Mouse (Mus musculus): ENCODE measurements around the gene Pml. TPM values are rescaled to one million over a fixed set of nuclear protein-coding genes. Genes with fewer than 3 reads are reported as not detected.

Pml gene
- total RNA-seq, 2 experiments from 2014 or later: 8.4 to 11.0 TPM

DNA sequence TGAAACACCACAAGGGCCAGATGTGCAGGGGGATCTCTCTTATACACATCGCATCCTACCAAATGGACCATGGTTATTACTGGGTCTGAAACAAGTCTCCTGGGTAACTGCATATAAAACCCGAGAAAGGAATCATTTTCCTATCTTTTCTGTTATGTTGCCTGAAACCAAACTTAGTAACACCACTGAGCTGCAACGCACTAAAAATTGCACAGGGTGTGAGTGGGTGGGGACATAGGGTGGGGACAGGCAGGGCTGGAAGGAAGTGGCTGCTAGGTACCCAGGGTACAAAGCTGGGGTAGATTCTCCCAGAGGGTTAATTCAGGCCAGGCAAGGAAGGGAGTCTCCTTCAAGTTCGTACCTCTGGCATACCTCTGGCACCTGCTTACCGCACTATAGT is 6.9 kb downstream of the Pml start:
- DNase-seq (ENCODE audit: extremely low spot score in 1 of 2, low spot score in 1 of 2): no peak

DNA sequence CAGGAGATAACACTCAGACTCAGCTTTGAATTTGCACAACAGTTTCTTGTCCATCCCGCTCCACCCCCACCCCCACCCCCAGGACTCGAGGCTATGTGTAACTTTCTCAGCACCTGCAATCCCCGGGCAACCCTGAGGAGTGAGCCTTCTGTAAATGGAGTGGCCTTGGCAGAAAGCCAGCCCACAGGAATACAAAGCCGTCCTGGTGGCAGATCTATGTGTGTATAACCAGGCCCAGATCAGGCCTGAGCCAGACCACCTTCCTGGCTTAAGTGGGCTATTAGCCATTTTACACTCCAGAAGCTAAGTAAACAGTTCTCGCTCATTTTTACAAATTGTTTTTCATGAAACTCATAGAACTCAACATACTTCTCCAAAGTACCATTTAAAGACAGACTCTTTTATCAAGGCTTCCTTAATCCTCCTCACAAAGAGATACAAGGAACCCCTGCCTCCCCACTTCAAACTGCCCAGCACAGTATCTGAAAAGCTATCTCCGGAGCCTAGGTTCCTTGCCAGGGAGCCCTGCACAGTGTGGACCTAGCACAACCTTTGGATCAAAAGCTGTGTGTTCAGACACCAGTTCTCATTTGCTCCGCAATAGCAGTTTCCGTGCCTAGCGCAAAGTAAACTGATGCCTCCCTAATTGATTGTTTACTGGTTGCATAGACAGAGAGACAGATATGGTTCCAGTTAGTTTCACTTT is 7.7 kb downstream of the Pml start:
- DNase-seq (ENCODE audit: extremely low spot score in 1 of 2, low spot score in 1 of 2): no peak

DNA sequence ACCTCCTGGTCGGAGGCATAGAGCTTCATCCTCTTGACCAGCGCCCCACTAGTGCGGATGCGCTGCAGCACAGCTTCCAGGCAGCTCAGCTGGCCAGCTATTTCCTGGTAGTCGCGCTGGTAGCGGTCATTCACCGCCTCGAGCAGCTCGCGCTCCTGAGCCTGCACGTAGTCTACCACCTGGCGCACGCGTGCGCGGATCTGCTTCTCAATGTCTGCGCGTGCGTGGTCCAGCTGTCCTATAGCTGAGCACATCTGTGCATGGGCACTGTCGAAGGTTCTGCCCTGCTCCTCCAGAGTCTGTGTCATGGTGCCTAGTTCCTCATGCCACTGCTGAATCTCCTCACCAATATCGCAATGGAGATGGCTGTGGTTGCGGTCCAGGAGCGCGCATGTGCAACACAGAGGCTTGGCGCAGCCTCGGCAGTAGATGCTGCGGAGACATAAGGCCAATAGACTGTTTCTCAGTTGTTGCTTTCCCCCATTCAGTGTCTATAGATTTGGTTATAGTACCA is 15.0 kb downstream of the Pml start:
- no peak for DNase-seq (ENCODE audit: extremely low spot score in 1 of 2, low spot score in 1 of 2)

DNA sequence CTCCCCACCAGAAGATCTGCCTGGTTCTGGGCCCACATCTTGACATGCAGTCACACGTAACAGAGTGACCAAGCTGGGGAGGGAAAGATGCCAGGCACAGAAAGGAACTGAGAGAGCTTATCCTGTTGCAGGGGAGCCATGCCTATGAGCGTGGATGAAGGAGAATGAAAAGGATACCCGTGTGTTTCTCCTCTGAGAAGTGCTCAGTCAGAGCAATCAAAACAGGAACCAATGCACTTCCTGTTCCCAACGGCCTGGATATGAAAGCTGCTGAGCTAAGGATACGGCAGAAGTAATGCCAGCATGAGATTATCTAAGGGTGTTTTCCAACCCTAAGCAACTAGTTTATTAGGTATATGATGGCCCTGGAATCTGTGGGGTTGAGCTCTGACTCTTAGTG is 17.2 kb downstream of the Pml start:
- no peak for DNase-seq (ENCODE audit: extremely low spot score in 1 of 2, low spot score in 1 of 2)

DNA sequence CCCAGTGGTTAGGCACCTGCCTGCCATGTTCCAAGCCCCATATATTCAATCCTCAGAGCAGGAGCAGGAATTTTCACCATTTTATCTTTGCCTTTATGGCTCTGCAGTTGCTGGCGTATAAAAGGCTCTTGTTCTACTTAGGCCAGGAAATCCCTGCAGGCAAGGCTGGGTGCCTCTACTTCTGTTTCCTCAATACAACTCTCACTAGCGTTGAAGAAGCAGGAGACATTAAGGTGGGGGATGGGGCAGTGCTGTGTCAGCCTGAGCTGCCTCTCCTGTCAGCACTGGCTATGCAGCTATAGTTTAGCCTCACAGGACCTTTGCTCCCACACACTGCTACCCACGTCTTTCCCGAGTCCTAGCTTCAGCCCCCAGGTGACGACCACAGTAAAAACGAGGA is 17.8 kb downstream of the Pml start:
- DNase-seq (ENCODE audit: extremely low spot score in 1 of 2, low spot score in 1 of 2): no peak

DNA sequence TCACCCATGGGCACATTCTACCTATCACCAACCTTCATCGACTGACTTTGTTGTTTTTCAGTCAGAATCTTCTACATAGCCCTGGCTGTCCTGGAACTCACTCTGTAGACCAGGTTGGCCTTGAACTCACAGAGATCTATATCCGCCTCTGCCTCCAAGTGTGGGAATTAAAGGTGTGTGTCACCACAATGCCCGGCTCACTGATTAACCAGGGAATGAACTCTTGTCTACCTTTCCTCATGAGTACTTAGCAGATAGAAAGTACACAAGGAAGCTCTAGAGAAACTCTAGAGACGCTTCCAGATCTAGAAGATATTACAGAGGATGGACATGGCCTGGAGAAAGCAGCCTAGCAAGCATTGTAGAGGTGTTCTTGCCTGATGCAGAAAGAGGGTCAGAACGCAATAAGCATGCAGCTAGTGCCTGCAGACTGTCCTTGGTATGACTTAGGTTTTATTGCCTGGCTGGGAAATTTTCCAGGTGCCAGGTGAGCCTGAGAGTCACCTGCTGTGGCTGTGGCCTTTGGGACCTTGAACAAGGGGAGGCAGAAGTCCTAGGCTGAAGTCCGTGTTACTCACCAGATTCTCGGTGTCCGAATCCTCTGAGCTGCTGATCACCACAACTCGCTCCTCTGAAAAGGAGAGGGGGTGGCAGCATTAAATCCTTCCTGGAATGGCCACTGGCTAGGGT is 20.7 kb downstream of the Pml start:
- DNase-seq (ENCODE audit: extremely low spot score in 1 of 2, low spot score in 1 of 2): no peak

DNA sequence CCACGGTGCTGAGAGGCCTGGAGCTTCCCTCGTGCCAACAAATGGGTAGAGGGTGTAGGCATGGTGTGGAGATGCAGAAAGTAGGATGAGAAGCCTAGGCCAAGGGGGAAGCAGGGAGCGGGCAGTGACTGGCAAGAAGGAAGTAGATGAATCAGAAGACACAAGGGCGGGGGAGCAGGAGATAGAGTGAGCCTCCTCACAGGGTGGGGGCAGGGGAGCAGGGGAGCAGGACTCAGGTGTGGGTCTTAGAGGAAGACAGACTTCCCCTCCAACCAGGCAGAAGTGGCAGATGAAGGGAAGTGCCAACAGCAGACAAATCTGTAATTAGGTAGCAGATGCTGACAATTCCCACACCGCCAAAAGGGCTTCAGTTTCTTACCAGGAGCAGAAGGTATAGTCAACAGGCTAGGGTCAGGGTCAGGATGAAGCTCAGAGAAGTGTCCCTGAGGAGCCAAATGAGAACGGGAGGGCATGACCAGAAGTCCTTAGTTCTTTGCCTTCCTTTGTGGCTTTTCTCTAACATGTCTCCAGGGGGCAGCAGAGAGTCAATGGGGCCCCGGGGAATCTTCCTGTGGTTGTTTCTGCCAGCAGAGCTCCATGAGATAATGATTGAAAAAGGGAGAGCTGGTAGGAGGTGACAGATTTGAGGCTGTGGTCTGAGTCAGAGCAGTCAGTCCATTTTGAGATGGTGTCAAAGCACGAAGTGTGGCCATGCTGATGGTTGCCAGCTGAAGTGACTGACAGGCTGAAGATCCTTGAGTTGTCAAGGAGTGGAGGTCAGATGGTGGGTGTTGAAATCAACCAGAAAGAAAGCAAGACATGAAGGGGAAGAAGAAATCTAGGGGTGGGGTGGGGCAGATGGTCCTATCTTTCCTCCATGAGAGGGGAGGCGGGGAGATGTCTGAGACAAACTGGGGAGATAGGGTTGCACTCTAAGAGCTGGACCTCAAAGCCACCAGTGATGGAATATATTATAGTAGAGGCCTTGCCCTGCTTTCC is 23.4 kb downstream of the Pml start:
- DNase-seq (ENCODE audit: extremely low spot score in 1 of 2, low spot score in 1 of 2): peak in 1 of 2 experiments; percentile 58

DNA sequence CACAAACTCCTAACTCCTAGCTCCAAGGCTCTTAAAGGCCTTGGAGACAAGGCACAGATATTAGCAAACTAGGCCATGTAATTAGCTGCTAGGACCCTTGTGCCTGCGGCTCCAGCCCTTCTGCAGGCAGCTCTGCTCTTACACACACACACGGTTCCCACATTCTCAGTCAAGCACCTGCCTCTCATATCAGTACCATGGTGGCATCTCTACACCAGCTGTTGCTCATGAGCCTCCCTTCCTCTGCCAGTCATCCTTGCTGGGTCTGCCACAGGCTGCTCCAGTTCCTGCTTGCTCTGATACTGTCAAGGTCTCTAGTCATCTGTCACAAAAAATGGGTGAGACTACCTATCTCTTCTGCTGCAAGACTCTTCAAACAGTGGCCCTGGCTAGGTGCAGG is 25.2 kb downstream of the Pml start:
- no peak for DNase-seq (ENCODE audit: extremely low spot score in 1 of 2, low spot score in 1 of 2)

DNA sequence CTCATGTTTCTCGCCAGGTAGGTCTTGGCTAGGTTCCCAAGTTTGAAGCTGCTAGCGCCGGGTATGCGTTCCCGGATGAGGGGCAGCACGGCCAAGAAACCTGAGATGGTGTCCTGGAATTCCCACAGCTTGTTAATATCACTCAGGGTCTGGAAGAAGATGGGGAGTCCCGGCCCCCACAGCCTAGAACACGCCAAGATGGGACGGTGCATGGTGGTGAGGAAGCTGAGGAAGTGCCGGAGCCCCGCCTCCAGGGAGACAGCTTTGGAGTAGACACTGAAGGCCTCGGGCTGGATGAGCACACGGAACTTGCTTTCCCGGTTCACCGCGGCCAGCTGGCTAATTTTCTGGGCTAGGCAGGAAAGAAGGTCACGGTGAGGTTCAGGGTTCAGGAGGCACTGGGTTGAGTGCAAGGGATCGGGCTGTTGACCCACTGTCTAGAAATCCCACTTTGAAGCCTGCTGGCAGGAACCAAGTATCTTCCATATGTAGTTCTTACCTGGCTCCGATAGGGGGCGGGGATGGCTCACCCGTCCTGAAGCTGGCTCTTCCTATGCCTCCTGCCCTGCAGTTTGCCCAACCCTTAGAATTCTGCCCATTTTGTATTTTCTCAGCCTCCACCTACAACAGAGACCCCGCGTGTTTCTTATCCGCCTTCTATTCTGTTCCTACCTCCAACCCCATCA is 29.2 kb downstream of the Pml start:
- DNase-seq (ENCODE audit: extremely low spot score in 1 of 2, low spot score in 1 of 2): peak in 1 of 2 experiments; percentile 36

DNA sequence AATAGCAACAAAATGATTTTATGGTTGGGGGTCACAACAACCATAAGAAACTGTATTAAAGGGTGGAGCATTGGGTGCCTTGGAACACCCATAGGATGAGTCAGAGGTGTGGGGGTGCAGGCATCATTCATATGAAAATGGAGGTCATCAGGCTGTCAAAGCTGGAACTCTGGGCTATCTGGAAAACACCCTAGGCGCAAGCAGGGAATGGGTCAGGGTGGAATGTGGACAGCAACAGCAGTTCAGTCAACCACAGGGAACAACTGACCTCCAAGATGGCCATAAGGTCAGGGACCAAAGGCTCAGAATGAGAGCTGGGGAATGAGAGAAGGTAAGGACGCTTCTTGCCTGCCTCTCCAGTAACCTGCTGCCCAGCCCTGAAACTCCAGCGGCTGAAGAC is 31.0 kb downstream of the Pml start:
- no peak for DNase-seq (ENCODE audit: extremely low spot score in 1 of 2, low spot score in 1 of 2)

DNA sequence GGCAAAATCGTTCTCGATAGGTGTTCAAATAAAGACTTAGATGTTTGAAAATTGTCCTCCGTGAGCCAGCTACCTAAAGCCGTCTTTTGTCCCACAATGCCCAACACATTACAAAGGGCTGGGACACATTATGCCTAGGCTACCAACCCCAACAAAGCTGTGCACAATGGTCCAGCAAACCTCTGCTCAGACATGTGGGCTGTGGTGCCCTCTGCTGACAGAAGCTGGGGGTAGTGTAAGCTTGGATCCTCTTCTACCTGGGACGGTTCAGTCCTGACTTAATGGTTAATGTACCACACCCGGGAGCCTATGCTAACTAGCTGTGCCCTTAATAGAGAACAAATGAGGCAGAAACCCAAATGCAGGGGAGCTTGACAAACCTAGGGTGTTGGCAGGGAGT is 33.2 kb downstream of the Pml start:
- DNase-seq (ENCODE audit: extremely low spot score in 1 of 2, low spot score in 1 of 2): peak in 1 of 2 experiments; percentile 65

DNA sequence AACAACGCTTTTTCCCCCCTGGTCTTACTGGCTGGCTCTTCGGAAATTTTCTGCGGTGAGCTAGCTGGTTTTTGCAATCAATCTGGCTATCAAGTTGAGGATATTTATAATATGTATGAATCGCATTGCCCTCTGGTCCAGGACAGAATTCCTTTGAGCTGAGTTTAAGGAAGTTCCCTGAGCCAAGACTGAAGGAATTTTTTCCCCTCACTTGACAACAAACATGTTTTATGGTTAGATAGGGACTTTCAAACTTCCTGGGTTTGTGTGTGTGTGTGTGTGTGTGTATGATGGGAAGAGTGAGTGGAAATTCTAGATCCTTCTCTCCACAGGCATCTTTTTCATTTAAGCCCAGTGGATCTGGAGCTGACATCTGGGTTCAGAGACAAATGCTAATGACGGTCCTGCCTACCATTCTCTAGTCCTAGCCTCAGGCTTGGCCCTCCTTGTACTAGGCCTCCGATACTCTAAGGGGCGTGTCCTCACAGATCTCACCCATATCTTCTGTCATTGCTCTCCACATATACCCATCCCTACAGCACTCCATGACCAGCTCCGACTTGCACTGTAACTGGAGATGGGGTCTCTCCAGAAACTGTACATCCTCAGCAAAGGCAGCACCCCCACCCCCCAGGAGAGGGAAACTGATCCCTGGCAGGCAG is 34.9 kb downstream of the Pml start:
- no peak for DNase-seq (ENCODE audit: extremely low spot score in 1 of 2, low spot score in 1 of 2)

DNA sequence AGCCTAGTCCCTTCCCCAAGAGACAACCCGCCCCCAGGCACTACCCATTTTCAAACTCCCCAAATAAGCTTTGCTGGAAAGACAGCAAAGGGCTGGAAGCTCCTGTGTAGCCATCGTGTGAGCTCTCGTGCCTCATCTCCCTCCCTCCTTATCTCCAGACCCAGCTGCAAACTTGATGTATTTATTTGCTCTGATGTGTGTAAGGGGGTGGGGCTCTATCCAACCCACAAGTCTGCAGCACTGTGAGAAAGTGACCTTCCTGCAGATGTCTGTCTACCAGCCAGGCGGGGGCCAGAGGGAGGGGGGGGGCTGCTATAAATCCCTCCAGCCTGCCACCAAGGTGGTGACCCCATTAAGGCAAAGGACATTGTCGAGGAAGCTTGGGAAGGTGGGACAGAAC is 35.7 kb downstream of the Pml start:
- DNase-seq (ENCODE audit: extremely low spot score in 1 of 2, low spot score in 1 of 2): no peak

DNA sequence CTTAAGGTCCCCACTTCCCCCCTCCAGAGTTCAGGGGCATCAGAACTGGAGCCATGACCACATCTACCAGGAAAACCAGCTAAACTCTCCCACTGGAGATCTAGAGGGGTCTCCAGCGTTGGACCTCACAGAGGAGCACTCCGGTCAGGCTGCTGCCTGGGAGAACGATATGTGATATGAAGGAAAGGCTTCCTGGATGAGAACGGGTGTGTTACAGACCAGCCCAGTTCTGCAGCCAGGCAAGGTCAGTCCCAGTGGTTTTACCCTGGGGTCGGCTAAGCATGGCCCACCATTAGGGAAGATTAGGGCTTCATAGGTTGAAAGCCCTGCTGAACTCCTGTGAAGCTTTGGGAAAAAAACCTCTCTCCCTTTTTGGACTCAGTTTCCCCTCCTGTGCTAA is 36.2 kb downstream of the Pml start:
- no peak for DNase-seq (ENCODE audit: extremely low spot score in 1 of 2, low spot score in 1 of 2)

DNA sequence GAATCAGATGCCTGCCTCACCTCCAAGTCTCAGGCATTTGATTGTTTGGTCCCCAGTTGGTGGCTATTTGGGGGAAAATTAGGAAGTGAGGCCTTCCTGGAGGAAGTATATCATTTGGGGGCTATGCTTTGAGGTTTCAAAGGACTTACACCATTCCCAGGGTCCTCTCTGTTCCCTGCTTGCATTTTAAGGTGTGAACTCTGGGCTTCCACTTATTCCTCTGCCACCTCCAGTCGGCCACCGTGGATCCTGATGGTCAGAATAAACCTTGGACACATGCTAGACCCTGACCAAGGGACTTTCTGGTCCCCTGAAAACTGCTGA is 39.3 kb downstream of the Pml start:
- no peak for DNase-seq (ENCODE audit: extremely low spot score in 1 of 2, low spot score in 1 of 2)

DNA sequence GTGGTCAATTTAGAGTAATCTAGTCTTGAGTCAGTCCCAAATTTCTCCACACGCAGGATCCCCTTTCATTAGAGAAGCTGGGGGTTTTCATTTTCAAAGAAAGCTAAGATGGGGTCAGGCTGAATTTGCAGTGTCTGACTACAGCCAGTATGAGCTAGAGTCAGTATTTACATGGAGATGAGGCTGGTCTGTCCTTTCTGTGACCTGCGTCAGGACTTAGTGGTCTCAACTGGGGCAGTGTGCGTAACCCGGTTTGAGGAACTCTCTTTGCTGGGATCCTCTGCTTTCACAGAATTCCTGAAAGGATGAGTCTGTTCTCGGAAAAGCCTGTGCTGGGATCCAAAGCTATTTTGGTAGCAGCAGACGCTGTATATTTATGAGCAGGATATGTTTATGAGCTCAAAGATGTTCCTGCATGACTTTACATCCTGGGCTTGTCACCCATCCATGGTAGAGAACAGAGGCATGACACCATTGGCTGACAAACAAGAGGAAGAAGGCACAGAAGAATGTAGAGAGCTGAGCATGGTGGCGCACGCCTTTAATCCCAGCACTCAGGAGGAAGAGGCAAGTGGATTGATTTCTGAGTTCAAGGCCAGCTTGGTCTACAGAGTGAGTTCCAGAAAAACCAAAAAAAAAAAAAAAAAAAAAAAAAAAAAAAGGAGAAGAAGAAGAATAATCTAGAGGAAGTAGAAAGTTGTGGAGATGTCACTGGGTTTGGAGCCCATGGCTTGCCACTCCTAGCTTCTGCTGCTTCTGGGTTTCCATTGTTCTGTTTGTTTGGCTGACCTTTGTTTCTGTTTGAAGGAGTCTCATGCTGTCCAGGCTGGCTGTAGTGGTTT is 39.9 kb downstream of the Pml start:
- no peak for DNase-seq (ENCODE audit: extremely low spot score in 1 of 2, low spot score in 1 of 2)

DNA sequence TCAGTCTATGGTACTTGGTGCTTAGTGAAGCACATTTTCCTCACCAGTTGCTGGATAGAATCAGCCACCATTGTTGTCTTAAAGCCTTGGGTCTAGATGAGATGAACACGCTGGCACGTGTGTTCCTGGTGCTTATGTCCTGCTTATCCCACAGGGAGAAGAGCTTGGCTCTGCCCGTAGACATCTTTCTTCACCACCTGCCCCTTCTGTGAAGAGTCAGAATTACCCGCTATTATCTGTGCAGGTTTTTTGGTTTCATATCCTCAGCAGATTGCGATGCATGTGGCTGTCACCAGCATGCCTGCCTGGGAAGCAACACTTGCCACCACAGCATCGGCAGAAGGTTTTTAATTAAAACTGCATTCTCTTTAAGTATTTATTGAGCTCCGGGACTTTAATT is 43.6 kb downstream of the Pml start:
- DNase-seq (ENCODE audit: extremely low spot score in 1 of 2, low spot score in 1 of 2): peak in 1 of 2 experiments; percentile 20

DNA sequence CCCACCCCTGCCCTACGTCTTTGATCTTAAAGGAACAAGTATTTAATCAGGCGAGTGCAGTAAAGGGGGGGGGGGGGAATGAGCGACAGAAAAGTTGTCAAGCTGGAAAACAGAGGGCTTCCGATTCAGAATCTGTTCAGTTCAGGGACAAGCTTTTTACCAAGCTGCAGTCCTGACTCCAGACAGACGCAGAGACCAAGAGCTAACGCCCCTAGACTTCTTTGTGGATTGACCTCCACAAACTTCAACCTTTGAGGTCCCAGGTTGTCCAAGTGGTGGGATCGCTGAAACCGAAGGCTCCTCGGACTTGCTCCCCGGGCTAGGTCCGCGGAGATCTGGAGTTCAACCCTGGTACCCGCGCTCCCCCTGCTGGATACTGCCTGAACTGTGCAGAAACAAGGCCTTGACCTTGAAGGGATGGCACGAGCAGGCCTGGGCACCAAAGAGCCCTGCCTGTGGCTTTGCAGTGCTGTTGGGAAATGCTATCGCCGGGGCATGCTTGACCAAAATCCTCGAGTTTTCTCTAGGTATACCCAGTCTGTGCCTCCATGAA is 45.1 kb downstream of the Pml start:
- DNase-seq (ENCODE audit: extremely low spot score in 1 of 2, low spot score in 1 of 2): peak; percentile 92 to 98

Data from layer of hippocampus, postnatal 25 days (tissue).